Mouse (Mus musculus) ES-E14 (cell line): Measurements from ENCODE around the gene Nav2. TPM values are rescaled to one million over a fixed set of nuclear protein-coding genes. Genes with fewer than 3 reads are reported as not detected.

Experiments used
- DNase-seq: peaks from one replicate; pipeline ENCODE4 v3.0.0-alpha.2; 2013; ENCODE audit warnings: low read depth, low spot score
- H3K27ac ChIP-seq: 2 replicates; pipeline ENCODE4 v1.5.1; 2012; ENCODE audit warnings: low read depth, mild to moderate bottlenecking, low read length, moderate library complexity, mixed read lengths; ENCODE audit not compliant: poor library complexity, insufficient read depth, severe bottlenecking
- H3K36me3 ChIP-seq: 2 replicates; pipeline ENCODE4 v1.6.1; 2012; ENCODE audit warnings: mild to moderate bottlenecking, low read length, moderate library complexity, mixed read lengths; ENCODE audit not compliant: control insufficient read depth, poor library complexity, insufficient read depth, severe bottlenecking
- H3K4me1 ChIP-seq, 2 experiments: fragments of 150-350 bp in 1 of 2; sonication (generic) in 1 of 2; 2 replicates each; pipeline ENCODE4 v1.6.1; 2012; ENCODE audit warnings: low read length in 2 of 2, mild to moderate bottlenecking in 1 of 2, mixed read lengths in 1 of 2; ENCODE audit not compliant: control insufficient read depth in 2 of 2, insufficient read depth in 2 of 2, poor library complexity in 1 of 2
- H3K4me3 ChIP-seq, 2 experiments: fragments of 150-350 bp in 1 of 2; sonication (generic) in 1 of 2; 2 replicates each; pipeline ENCODE4 v1.5.1; 2012; ENCODE audit warnings: low read length in 2 of 2, low read depth in 1 of 2, mild to moderate bottlenecking in 1 of 2, mixed read lengths in 1 of 2; ENCODE audit not compliant: insufficient read depth in 1 of 2, poor library complexity in 1 of 2, severe bottlenecking in 1 of 2
- H3K9ac ChIP-seq: 2 replicates; pipeline ENCODE4 v1.6.1; 2012; ENCODE audit warnings: low read depth, mild to moderate bottlenecking, low read length, mixed read lengths; ENCODE audit not compliant: poor library complexity, insufficient read depth, severe bottlenecking
- H3K9me3 ChIP-seq: fragments of 150-350 bp; sonication (generic); 2 replicates; pipeline ENCODE4 v1.6.1; 2012; ENCODE audit warnings: low read depth, mild to moderate bottlenecking, low read length; ENCODE audit not compliant: control insufficient read depth, insufficient read depth
- CHD2 ChIP-seq: IDR thresholded peaks from 2 replicates; pipeline ENCODE4 v1.6.1; 2014; ENCODE audit warnings: mild to moderate bottlenecking, low read depth, low read length, inconsistent platforms
- HCFC1 ChIP-seq: IDR thresholded peaks from 2 replicates; pipeline ENCODE4 v1.6.1; 2012; ENCODE audit warnings: low read length, inconsistent platforms, borderline replicate concordance; ENCODE audit not compliant: insufficient read depth
- MAFK ChIP-seq: IDR thresholded peaks from 2 replicates; pipeline ENCODE4 v1.6.1; 2014; ENCODE audit warnings: mild to moderate bottlenecking, low read depth, low read length, inconsistent platforms; ENCODE audit not compliant: insufficient read depth
- ZC3H11A ChIP-seq: IDR thresholded peaks from 2 replicates; pipeline ENCODE4 v1.6.1; 2012; ENCODE audit warnings: low read depth, mild to moderate bottlenecking, inconsistent platforms, low read length, borderline replicate concordance
- ZNF384 ChIP-seq: IDR thresholded peaks from 2 replicates; pipeline ENCODE4 v1.6.1; 2012; ENCODE audit warnings: low read depth, low read length, inconsistent platforms
- in situ Hi-C, 2 experiments: fragments of 600-800 bp; cut with MboI; formaldehyde crosslinking; loops; one replicate each; pipeline ENCODE4 v1.15.1; 2025; ENCODE audit warnings: low sequenced_read_pairs in 2 of 2, inconsistent platforms in 1 of 2; ENCODE audit not compliant: unreplicated experiment in 2 of 2
- total RNA-seq: library from RNA; depleted of rRNA; stranded (reverse); fragments of 300-350 nt; gene quantifications from 2 replicates; pipeline ENCODE4 v1.2.3, GENCODE M21; 2012

Nav2 gene
- total RNA-seq, 1 experiment: 18.2 TPM

DNA sequence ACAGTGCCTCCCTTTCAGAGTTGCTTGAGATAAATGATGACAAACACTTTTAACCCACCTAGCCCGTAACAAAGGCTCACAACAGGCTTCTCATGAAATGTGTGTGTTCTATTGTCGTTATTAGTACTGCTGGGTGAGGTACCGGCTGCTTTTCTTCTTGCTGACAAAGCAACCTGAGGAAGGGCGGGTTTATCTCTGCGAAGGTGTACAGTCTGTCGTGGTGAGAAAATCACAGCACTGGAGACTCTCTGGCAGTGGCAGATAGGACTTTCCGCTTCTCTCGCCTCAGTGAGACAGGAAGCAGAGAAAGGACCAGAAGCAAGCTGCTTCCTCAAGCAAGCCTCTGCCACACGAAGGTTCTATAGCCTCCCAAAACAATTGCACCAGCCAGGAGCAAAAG is 244.2 kb downstream of the Nav2 start:
- in situ Hi-C loops: no loop called here
- Histone ChIP-seq H3K27ac (no peak overlapping the region), H3K9me3 (no peaks in the 10 kb centered on the region), H3K9ac (no peak overlapping the region), H3K4me1 (no peaks in the 10 kb centered on the region), H3K4me3 (no peak overlapping the region), H3K36me3 (no peaks in the 10 kb centered on the region)
- DNase-seq: no peak
- TF ChIP-seq MAFK (no peak), ZC3H11A (no peak), ZNF384 (no peak), HCFC1 (no peak), CHD2 (no peak)

DNA sequence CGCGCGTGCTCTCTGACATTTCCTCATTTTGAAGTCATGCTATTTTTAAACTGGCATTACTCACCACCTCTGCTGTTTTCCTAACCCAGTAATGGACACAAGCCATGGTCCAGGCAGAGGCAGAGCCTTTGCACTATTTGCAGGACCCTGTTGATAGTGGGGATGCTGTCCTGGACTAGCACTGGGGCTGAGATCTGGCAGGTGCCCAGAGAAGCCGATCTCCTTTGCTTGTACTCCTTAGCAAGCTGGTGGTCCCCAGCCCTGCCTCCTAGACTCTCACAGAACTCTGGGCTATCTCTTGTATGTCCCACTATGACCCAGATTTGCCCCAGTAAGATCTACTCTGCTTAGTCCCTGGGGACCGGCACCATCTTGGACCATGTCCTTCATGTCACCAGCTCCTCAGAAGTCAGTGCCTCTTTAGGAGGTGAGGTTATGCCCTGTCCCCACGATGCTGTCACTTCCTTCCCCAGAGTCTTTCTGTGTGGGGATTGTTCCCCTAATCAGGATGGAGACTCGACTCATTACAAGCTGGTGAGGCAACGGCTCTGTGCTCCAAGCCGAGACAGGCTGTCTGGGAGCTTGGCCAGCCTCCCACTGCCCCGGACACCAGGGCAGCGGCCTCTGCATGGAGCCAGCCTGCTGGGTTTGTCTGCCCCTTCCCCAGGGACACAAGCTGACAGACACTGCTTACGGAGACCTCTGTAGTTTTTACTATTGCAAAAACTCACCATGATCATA is 250.3 kb downstream of the Nav2 start:
- H3K9ac ChIP-seq: no peak overlapping the region
- TF ChIP-seq ZC3H11A: no peak
- no peaks in the 10 kb centered on the region for H3K9me3 ChIP-seq
- no peak overlapping the region for H3K27ac ChIP-seq
- no peak for DNase-seq
- H3K36me3 ChIP-seq: no peaks in the 10 kb centered on the region
- no peak overlapping the region for H3K4me3 ChIP-seq
- in situ Hi-C loops: no loop called here
- no peaks in the 10 kb centered on the region for H3K4me1 ChIP-seq

DNA sequence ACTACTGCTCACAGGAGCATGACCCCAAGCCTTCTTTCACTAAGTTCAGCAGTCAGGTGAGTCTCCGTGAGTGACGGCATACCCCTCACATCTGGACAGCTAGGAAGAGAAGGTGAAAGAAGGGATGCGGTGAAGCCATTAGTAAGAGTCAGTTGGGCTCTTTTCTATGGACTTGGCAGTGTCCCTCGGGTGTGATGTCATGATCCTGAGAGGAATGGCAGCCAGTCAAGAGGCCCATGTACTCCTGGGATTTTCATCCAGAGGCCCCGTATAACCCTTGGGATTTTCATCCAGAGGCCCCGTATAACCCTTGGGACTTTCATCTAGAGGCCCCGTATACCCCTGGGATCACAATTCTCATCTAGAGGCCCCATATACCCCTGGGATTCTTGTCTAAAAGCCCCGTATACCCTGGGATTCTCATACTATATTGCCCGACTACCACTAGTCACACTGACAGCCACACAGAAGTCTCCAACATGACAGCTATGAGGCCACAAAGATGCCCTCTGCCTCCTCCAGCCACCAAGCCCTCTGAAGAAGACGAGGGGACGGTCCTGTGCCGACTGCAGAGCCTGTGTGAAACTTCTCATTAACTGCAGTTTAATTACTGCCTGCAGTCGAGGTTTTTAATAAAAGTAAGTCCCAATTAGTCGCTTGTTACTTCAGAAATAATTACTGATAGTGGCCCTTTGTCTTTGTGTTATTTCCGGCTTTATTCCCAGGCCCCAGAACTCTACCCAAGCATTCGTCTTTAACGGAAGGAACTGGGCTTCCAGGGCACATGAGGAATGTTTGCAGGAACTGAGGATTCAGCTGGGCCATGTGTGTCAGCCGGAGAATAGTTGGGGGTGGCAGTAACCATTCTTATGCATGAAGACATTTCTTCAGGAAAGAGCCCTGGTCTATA is 251.4 kb downstream of the Nav2 start:
- H3K36me3 ChIP-seq: no peaks in the 10 kb centered on the region
- H3K4me3 ChIP-seq: no peak overlapping the region
- TF ChIP-seq ZNF384 (no peak), MAFK (no peak), ZC3H11A (no peak)
- H3K27ac ChIP-seq: no peak overlapping the region
- in situ Hi-C loops: no loop called here
- no peaks in the 10 kb centered on the region for H3K4me1 ChIP-seq
- no peaks in the 10 kb centered on the region for H3K9me3 ChIP-seq
- no peak overlapping the region for H3K9ac ChIP-seq
- DNase-seq: no peak

DNA sequence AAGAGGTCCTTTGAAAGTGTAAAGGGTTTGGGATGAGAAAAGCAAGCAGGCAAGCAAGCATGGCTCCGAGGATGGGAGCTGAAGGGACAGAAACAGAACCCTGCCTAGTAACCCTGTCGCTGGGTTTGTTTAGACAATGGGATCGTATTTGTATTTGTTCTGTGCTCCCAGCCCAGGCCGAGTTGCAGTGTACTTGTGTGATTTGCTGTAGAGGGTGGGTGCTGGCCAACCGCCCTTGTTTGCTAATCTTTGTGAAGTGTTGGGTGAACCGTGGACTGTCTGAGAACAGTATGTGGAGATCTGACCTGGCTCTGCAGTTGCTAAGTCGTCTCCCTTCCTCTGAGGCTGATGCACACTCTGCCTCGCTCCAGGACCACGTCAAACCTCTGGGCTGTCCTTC is 253.6 kb downstream of the Nav2 start:
- no peak overlapping the region for H3K9ac ChIP-seq
- no peak for DNase-seq
- H3K27ac ChIP-seq: no peak overlapping the region
- no peaks in the 10 kb centered on the region for H3K4me1 ChIP-seq
- H3K36me3 ChIP-seq: no peaks in the 10 kb centered on the region
- H3K9me3 ChIP-seq: no peaks in the 10 kb centered on the region
- in situ Hi-C loops: no loop called here
- no peak overlapping the region for H3K4me3 ChIP-seq
- TF ChIP-seq CHD2: no peak
- no peak for TF ChIP-seq ZNF384
- no peak for TF ChIP-seq MAFK
- TF ChIP-seq ZC3H11A: no peak
- TF ChIP-seq HCFC1: no peak
